Mouse (Mus musculus) cerebellum, postnatal 10 days (tissue): ENCODE measurements around the gene Smarcal1.
A peak's percentile ranks its signal among the peaks of the same experiment; 100 is the strongest.

Experiments used
- DNase-seq, 2 experiments: peaks; one replicate each; pipeline ENCODE4 v3.0.0; 2021; ENCODE audit warnings: mixed read lengths in 2 of 2

Gene Smarcal1

GRCm38 (mm10) chr1:72590636-72591035, 7.6 kb downstream of the Smarcal1 start:
- no peak for DNase-seq

- no peak for DNase-seq
Measured at GRCm38 (mm10) chr1:72592350-72592749, 9.3 kb downstream of the Smarcal1 start.

- DNase-seq, result peak; percentile 81 to 84
Measured at GRCm38 (mm10) chr1:72593340-72593951, 10.4 kb downstream of the Smarcal1 start.

- no peak for DNase-seq
Measured at GRCm38 (mm10) chr1:72595686-72596085, 12.6 kb downstream of the Smarcal1 start.

GRCm38 (mm10) chr1:72596231-72596630, 13.2 kb downstream of the Smarcal1 start:
- DNase-seq, result no peak

- peak in 1 of 2 experiments; percentile 30 for DNase-seq
Measured at GRCm38 (mm10) chr1:72599146-72600101, 16.4 kb downstream of the Smarcal1 start.

- DNase-seq, result peak; percentile 41 to 51
Measured at GRCm38 (mm10) chr1:72600778-72601177, 17.7 kb downstream of the Smarcal1 start.

GRCm38 (mm10) chr1:72601233-72601632, 18.2 kb downstream of the Smarcal1 start:
- DNase-seq, result no peak

- no peak for DNase-seq
Measured at GRCm38 (mm10) chr1:72602186-72602585, 19.1 kb downstream of the Smarcal1 start.

GRCm38 (mm10) chr1:72602803-72603202, 19.8 kb downstream of the Smarcal1 start:
- no peak for DNase-seq

- DNase-seq, result no peak
Measured at GRCm38 (mm10) chr1:72606186-72606673, 23.2 kb downstream of the Smarcal1 start.

GRCm38 (mm10) chr1:72609129-72609528, 26.1 kb downstream of the Smarcal1 start:
- no peak for DNase-seq

GRCm38 (mm10) chr1:72609887-72610877, 27.1 kb downstream of the Smarcal1 start:
- DNase-seq, result no peak

GRCm38 (mm10) chr1:72612172-72612571, 29.1 kb downstream of the Smarcal1 start:
- no peak for DNase-seq

- DNase-seq, result no peak
Measured at GRCm38 (mm10) chr1:72635221-72635620, 52.2 kb downstream of the Smarcal1 start.

- peak; percentile 77 to 79 for DNase-seq
Measured at GRCm38 (mm10) chr1:72640658-72641410, 57.8 kb downstream of the Smarcal1 start.

GRCm38 (mm10) chr1:72673070-72673469, 90.0 kb downstream of the Smarcal1 start:
- DNase-seq, result peak in 1 of 2 experiments; percentile 9
